Mouse (Mus musculus): Measurements from ENCODE around the gene Snx15. TPM values are rescaled to one million over a fixed set of nuclear protein-coding genes. Genes with fewer than 3 reads are reported as not detected.

Gene Snx15
- total RNA-seq, 2 experiments from 2014 or later = 9.7 to 10.9 TPM

DNA sequence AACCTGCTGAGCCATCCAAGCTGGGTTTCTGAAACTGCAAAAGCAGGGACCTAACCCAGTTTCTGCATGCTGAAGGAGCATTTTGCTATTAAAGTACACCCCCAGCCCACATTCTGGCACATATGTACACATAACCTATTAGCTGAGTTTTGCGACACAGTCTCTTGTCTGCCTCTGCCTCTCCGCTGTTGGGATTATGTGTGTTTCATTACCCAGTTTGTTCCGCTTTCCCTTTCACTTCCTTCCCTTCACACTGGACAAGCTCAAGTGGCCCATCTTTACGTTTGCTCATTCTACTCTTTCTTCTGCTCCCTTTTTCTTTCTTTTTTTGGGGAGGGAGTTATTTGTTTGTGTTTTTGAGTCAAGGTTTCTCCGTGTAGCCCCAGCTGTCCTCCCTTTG is 54.2 kb downstream of the Snx15 start:
- no peak for DNase-seq (ENCODE audit: low spot score)

- no peak for DNase-seq (ENCODE audit: low spot score)
Observed at GRCm38 (mm10) chr19:6071261-6071660, 56.8 kb downstream of the Snx15 start.

- no peak for DNase-seq (ENCODE audit: low spot score)
Observed at GRCm38 (mm10) chr19:6070571-6071250, 57.4 kb downstream of the Snx15 start.

- DNase-seq (ENCODE audit: low spot score) = no peak
Observed at GRCm38 (mm10) chr19:6069851-6070250, 58.3 kb downstream of the Snx15 start.

Other genes with a start within 250 kb of the Snx15 start
- gene Tigd3, start 234.2 kb downstream of the Snx15 start, total RNA-seq (2021) = under 1 TPM; 0.21 TPM
- gene Dpf2, start 215.3 kb downstream of the Snx15 start, total RNA-seq (2021) = 10 to 100 TPM; 76.3 to 85.1 TPM
- 10 to 100 TPM in 1 of 2 experiments, 1 to 10 TPM in 1; 8.9 to 11.2 TPM for gene Cdc42ep2, start 203.5 kb downstream of the Snx15 start, total RNA-seq (2021)
- 1 to 10 TPM; 6.2 to 8.7 TPM for gene Pola2, start 164.1 kb downstream of the Snx15 start, total RNA-seq (2021)
- gene Slc22a20, start 142.2 kb downstream of the Snx15 start, total RNA-seq (2021) = not detected
- gene Capn1, start 112.4 kb downstream of the Snx15 start, total RNA-seq (2021) = 10 to 100 TPM; 89.8 to 91.1 TPM
- gene Syvn1, start 81.7 kb downstream of the Snx15 start, total RNA-seq (2021) = 10 to 100 TPM; 18.4 to 20.5 TPM
- gene Mrpl49, start 70.5 kb downstream of the Snx15 start, total RNA-seq (2021) = 10 to 100 TPM; 27.5 to 29.3 TPM
- 100 to 1,000 TPM; 425 to 500 TPM for gene Fau, start 70.5 kb downstream of the Snx15 start, total RNA-seq (2021)
- gene Znhit2, start 67.1 kb downstream of the Snx15 start, total RNA-seq (2021) = 10 to 100 TPM in 1 of 2 experiments, 1 to 10 TPM in 1; 9.5 to 10.2 TPM
- 1 to 10 TPM; 5.9 to 6.2 TPM for gene Tm7sf2, start 59.9 kb downstream of the Snx15 start, total RNA-seq (2021)
- gene Vps51, start 51.1 kb downstream of the Snx15 start, total RNA-seq (2021) = 10 to 100 TPM; 17.5 to 23.8 TPM
- not detected for gene Tmem262, start 48.3 kb downstream of the Snx15 start, total RNA-seq (2021)
- not detected for gene Gm28374, start 46.0 kb downstream of the Snx15 start, total RNA-seq (2021)
- 10 to 100 TPM; 13.5 to 14.8 TPM for gene Zfpl1, start 43.3 kb downstream of the Snx15 start, total RNA-seq (2021)
- not detected for gene Cdca5, start 43.3 kb downstream of the Snx15 start, total RNA-seq (2021)
- gene AC131692.1, start 33.9 kb downstream of the Snx15 start, total RNA-seq (2021) = not detected
- not detected for gene Naaladl1, start 22.5 kb downstream of the Snx15 start, total RNA-seq (2021)
- 1 to 10 TPM; 8.6 to 9.7 TPM for gene Sac3d1, start 9.7 kb downstream of the Snx15 start, total RNA-seq (2021)
- gene Batf2, start 12.7 kb upstream of the Snx15 start, total RNA-seq (2021) = under 1 TPM; 0.37 to 0.43 TPM
- gene Arl2, start 13.2 kb upstream of the Snx15 start, total RNA-seq (2021) = 10 to 100 TPM; 73.7 to 73.9 TPM
- gene Majin, start 56.1 kb upstream of the Snx15 start, total RNA-seq (2021) = not detected
- gene Gpha2, start 98.1 kb upstream of the Snx15 start, total RNA-seq (2021) = not detected
- 10 to 100 TPM; 34.9 to 38.2 TPM for gene Ppp2r5b, start 107.6 kb upstream of the Snx15 start, total RNA-seq (2021)
- 10 to 100 TPM; 16.7 to 20.0 TPM for gene Atg2a, start 113.4 kb upstream of the Snx15 start, total RNA-seq (2021)
- gene Ehd1, start 148.4 kb upstream of the Snx15 start, total RNA-seq (2021) = 10 to 100 TPM; 30.2 to 40.3 TPM
- 1 to 10 TPM; 6.4 to 8.8 TPM for gene Cdc42bpg, start 178.2 kb upstream of the Snx15 start, total RNA-seq (2021)
- 1 to 10 TPM; 6.2 to 6.9 TPM for gene Men1, start 206.7 kb upstream of the Snx15 start, total RNA-seq (2021)
- gene Map4k2, start 212.8 kb upstream of the Snx15 start, total RNA-seq (2021) = 1 to 10 TPM; 7.4 to 8.3 TPM
- 10 to 100 TPM; 76.2 to 89.8 TPM for gene Sf1, start 235.4 kb upstream of the Snx15 start, total RNA-seq (2021)

Data from gastrocnemius, adult 18-20 months (tissue).